Comparison of ENCODE assay signal across 23 mouse cellular contexts in the genomic region with DNA sequence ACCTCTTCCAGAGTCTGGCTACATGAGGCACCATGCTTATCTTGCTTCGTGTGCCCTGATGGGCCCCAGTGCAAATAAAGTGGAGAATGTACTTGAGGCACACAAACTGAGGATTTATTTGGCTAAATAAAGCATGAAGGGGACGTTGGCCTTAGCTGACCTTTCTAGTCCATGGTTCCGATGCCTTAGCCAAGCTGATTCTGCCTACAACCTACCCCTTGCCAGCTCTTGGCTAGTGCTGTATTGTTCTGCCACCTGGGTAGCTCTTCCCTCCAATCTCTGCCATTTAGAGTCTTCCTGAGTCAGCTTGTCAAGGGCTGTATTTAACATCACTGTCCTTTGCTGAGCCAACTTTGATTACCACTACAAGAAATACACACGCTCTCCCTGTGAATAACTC.
A peak's percentile ranks its signal among the peaks of the same experiment; 100 is the strongest.
DNase-seq lines count a peak whose midpoint lies in the region; ATAC-seq and TF ChIP-seq lines count a peak whose summit lies in the region.
"Had no signal": no experiment of that assay in that cellular context is flagged by ENCODE, and none has a peak within 500 bp of the region (broad histone marks: within the 10 kb centered on the region; RNA-seq: fewer than 3 reads in every experiment).

No protein-coding gene starts in this region.

- no peak for TF ChIP-seq POLR2A in lung, adult 2 months (IDR thresholded peaks at IDR 0.05; ENCODE audit: borderline replicate concordance, extremely low read depth, low read depth, low read length)

- no peak for DNase-seq in cerebellum, postnatal 4 days (ENCODE audit: low spot score in 2 of 2)
- no peak for DNase-seq in left cerebral cortex, adult 2 months (ENCODE audit: extremely low spot score in 1 of 2, low spot score in 2 of 2)
- DNase-seq in left cerebral cortex, postnatal 36 days (ENCODE audit: low spot score in 2 of 2): no peak
- peak; percentile 75 to 82 for DNase-seq in cerebellum, postnatal 10 days
- DNase-seq in lung, adult 2 months: no peak
- DNase-seq in MN1 (ENCODE audit: low spot score): no peak
- no peak for DNase-seq in adrenal gland, postnatal 25 days
- DNase-seq: adrenal gland, postnatal 14 days; kidney, postnatal 25 days; liver, embryonic 13.5 days; lung, embryonic 14.5 days; right cerebral cortex, postnatal 25 days; thymus, adult 18-20 months; thymus, postnatal 36 days had no signal

- no peak overlapping the region for H3K4me3 ChIP-seq in left cerebral cortex, adult 2 months
- H3K4me3 ChIP-seq in lung, adult 2 months (replicated peaks; ENCODE audit: extremely low read depth, low read depth, low read length): no peak overlapping the region
- H3K4me3 ChIP-seq: embryonic facial prominence, embryonic 15.5 days; heart, embryonic 10.5 days; hindbrain, embryonic 10.5 days; liver, embryonic 13.5 days; megakaryocyte, embryonic 14.5 days; midbrain, embryonic 13.5 days had no signal

- ATAC-seq in cerebellum, adult (ENCODE audit: insufficient number of reproducible peaks, low FRiP score, low TSS enrichment): peak; percentile 98
- ATAC-seq: forebrain, embryonic 14.5 days; hindbrain, postnatal 0 days; intestine, embryonic 16.5 days; midbrain, embryonic 13.5 days had no signal

- no peaks in the 10 kb centered on the region; the same call in 1 of the 2 replicates for H3K4me1 ChIP-seq in lung, adult 2 months (ENCODE audit: control insufficient read depth, insufficient read depth, low read length)
- H3K4me1 ChIP-seq: embryonic facial prominence, embryonic 15.5 days; liver, embryonic 13.5 days; midbrain, embryonic 13.5 days had no signal

- intact Hi-C loops in left cerebral cortex, adult 2 months (cut with DNase I): no loop called here
- intact Hi-C loops in left cerebral cortex, postnatal 36 days (cut with DNase I): no loop called here

- no peak for TF ChIP-seq CTCF in left cerebral cortex, adult 2 months (IDR thresholded peaks at IDR 0.05)
- no peak for TF ChIP-seq CTCF in lung, adult 2 months (IDR thresholded peaks at IDR 0.05; ENCODE audit: insufficient read depth, low read length)

- WGBS in lung, adult 2 months: 60% methylated on average over 4 of the region's 4 CpGs

- H3K27ac ChIP-seq in left cerebral cortex, adult 2 months: peak overlapping the region; percentile 13; the same call in 1 of the 2 replicates
- H3K27ac ChIP-seq: embryonic facial prominence, embryonic 15.5 days; heart, embryonic 10.5 days; hindbrain, embryonic 10.5 days; hindbrain, postnatal 0 days; liver, embryonic 13.5 days; midbrain, embryonic 13.5 days had no signal

Comparison
In these comparisons a context has a peak if more than half of its experiments do, and no peak if none do; other contexts are left out.
1. DNase-seq: peak in cerebellum, postnatal 10 days (2 of 2); none in cerebellum, postnatal 4 days (0 of 2), left cerebral cortex, adult 2 months (0 of 2), left cerebral cortex, postnatal 36 days (0 of 2), lung, adult 2 months (single experiment), MN1 (single experiment) and adrenal gland, postnatal 25 days (single experiment).